Mouse (Mus musculus) embryo, embryonic 11 days (tissue): ENCODE measurements at regions not wholly inside any gene's neighbourhood (a gene's known extent, or its start where the extent isn't known, plus 50 kb on each side); places are given as distances from the start of the nearest gene placed in this dataset.
"Not testable (repeated sequence)": the region's sequence is repeated elsewhere in the genome, so short reads cannot be mapped to it uniquely, and the experiment has no call there.

Experiments used
- DNase-seq: peaks from one replicate; pipeline ENCODE4 v3.0.0-alpha.2; 2015

GRCm38 (mm10) chr6:47679946-47680345 lies 84.8 kb upstream of the Ezh2 start:
- not testable (repeated sequence) for DNase-seq

DNA sequence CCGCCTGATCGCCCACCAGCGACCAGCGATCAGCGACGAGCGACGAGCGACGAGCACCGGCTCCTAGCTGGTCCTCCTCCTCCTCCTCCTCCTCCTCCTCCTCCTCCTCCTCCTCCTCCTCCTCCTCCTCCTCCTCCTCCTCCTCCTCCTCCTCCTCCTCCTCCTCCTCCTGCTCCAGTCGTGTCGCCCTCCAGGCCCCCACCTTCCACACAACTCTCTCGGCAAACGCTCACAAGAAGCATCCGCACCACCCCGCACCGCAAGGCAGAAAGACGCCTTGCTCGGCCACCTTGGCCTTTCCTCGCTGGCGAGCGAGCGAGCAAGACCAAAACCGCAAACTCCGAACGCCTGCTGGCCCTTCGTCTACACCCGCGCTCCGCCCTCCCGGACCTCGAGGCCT lies 77.6 kb upstream of the Ezh2 start:
- not testable (repeated sequence) for DNase-seq

DNA sequence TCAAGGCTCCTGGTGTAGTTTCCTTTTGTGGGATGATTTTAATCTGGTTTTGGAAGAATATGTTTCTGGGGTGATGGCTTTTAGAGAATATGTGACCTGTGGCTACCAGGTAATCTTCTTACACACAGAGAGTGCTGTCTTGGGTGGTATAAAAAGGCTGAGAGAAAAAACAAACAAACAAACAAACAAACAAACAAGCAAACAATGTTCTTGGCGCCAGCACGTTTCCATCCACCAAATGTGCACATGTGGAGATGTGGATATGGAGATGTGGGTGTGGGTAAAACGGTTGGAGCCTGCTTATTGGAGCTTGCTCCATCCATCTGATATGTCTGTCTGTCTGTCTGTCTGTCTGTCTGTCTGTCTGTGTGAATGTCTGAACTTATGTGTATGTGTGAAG lies 57.7 kb upstream of the Ezh2 start:
- not testable (repeated sequence) for DNase-seq

DNA sequence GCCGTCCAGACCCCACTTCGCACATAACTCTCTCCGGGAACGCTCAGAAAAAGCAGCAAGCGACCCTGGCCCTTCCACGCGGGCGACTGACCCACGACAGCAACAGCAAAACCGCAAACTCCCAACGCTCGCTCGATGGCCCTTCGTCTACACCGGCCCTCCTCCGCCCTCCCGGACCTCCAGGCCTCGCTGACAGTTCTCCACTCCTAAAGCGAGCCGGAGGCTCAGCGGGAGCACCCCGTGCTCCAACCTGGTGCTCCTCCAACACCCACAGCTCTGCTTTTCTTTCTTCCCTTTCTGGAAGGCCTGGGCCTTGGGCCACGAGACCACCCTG lies 56.2 kb upstream of the Ezh2 start:
- not testable (repeated sequence) for DNase-seq

- DNase-seq: peak; percentile 89
Measured at GRCm38 (mm10) chr6:47650463-47651384, 55.6 kb upstream of the Ezh2 start.

GRCm38 (mm10) chr6:47649961-47650360 lies 54.8 kb upstream of the Ezh2 start:
- DNase-seq: no peak

DNA sequence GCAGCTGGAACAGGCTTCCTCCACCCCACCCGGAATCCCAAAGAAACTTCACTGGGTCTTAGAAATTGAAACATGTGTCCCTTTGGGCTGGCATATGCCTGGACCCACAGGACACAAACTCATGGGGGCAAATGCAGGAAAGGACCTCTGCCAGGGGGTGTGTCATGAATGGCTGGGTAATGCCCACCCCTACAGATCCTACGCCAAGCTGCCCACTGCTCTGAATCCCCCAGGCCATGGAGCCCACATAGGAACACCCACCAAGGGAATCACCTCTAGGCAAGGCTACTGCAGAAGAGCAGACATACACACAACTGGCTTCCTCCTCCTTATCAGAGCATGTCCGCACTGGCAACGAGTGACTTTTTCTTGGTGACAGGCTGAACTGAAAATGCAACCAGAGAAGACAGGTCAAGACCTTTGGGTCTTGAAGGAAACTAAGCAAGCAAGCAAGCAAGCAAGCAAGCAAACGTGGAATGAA lies 54.4 kb upstream of the Ezh2 start:
- no peak for DNase-seq

GRCm38 (mm10) chr6:47648899-47649298 lies 53.8 kb upstream of the Ezh2 start:
- no peak for DNase-seq

- DNase-seq: no peak
Measured at GRCm38 (mm10) chr6:47648316-47648715, 53.2 kb upstream of the Ezh2 start.

DNA sequence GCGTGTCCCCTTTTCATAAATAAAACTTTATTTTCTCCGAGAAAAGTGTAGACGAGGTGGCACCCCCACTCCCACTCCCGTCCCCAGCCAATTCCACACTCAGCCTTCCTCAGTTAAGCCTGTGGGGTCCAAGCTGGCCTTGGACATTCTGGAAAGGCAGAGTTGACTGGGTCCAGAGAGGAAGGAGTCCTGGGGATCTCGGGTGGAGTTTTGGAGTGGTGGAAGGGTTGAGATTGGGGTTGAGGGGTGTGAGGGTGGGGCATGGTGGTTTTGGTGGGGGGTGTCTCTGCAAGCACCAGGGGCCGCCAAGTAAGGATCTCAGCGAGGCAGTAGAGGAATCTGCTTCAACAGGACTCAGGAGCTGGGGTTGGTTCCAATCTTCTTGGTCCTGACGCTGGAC lies 52.7 kb upstream of the Ezh2 start:
- no peak for DNase-seq

DNA sequence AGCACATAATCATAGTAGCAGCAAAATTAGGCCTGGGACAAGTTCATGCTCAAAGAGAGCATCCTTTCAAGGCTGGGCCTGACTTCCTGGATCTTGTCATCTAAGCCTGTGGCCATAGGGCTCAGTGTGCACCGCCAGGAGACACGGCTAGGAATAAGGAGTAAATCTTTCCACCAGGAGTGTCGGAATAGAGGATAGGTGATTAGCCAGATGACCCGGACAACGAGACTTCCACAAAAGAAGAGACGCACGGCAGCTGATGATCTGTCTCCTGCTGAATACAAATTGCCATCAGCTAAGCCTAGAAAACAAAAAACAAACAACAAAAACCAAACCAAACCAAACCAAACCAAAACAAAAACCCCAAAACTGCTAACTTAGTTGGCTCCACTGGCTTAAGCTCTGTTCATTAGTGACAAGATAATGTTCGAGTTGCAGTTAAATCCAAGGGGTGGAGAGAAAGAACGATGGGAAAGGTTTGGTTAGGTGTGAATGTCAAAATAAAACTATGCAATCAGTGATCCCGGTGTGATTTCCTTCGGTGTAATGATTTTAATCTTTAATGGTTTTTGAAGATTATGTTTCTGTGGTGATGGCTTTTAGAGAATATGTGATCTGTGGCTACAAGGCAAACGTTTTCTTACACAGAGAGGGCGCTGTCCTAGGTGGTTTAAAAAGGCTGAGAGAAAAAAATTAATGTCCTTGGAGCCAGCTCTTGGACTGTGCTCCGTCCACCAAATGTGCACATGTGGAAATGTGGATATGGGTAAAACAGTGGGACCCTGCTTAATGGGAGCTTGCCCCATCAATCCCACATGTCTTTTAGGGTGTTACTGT lies 51.8 kb upstream of the Ezh2 start:
- no peak for DNase-seq

DNA sequence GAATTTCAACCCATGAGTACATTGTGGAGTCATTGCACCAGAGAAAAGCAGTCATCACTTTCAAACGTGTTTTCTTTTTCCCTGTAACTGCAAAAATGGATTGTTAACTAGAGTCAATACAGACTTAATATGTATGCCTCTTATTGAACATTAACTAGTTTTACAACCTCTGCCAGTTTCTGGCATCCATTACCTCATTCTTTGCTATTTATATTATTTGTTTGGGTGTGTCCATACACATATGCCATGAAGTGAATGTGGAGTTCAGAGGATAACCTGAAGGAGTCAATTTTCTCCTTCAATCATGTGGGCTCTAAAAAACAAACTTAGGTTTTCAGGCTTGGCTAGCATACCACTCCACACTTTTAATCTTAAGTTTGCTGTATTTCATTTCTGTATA lies 50.9 kb upstream of the Ezh2 start:
- DNase-seq: no peak
